Mouse (Mus musculus) lung, adult 2 months (tissue): ENCODE measurements at regions not wholly inside any gene's neighbourhood (a gene's known extent, or its start where the extent isn't known, plus 50 kb on each side); places are given as distances from the start of the nearest gene placed in this dataset.
"Not testable (repeated sequence)": the region's sequence is repeated elsewhere in the genome, so short reads cannot be mapped to it uniquely, and the experiment has no call there.

Source experiments
- DNase-seq: peaks from one replicate; pipeline ENCODE4 v3.0.0; 2022
- H3K4me1 ChIP-seq: fragments of 200-500 bp; 2 replicates; pipeline ENCODE4 v1.6.1; 2011; ENCODE audit warnings: low read length; ENCODE audit not compliant: control insufficient read depth, insufficient read depth
- H3K4me3 ChIP-seq: fragments of 200-500 bp; replicated peaks from 2 replicates; pipeline ENCODE3; 2011; ENCODE audit warnings: low read depth, mild to moderate bottlenecking, control low read depth, low read length; ENCODE audit errors: extremely low read depth
- CTCF ChIP-seq: fragments of 200-500 bp; IDR thresholded peaks from 2 replicates; pipeline ENCODE4 v1.5.1; 2011; ENCODE audit warnings: mild to moderate bottlenecking, low read length, control low read depth; ENCODE audit not compliant: insufficient read depth
- POLR2A ChIP-seq: fragments of 200-500 bp; IDR thresholded peaks from 2 replicates; pipeline ENCODE4 v1.6.1; 2011; ENCODE audit warnings: low read depth, mild to moderate bottlenecking, control low read depth, low read length, borderline replicate concordance; ENCODE audit errors: extremely low read depth
- WGBS: fragments of 180-500 bp; shearing (Covaris S2); methylation state at CpG from one replicate; pipeline ENCODE4 v1.1.7; 2018; 5-methylcytosine and 5-hydroxymethylcytosine counted together

GRCm38 (mm10) chr15:75326586-75326985, 58.4 kb downstream of the Ly6f start:
- no peak for TF ChIP-seq CTCF
- no peak for TF ChIP-seq POLR2A
- DNase-seq, result no peak
- Histone ChIP-seq H3K4me1 (no peaks in the 10 kb centered on the region), H3K4me3 (no peak overlapping the region)

- H3K4me1 ChIP-seq, result no peaks in the 10 kb centered on the region
- DNase-seq, result no peak
- TF ChIP-seq POLR2A (no peak), CTCF (no peak)
- H3K4me3 ChIP-seq, result no peak overlapping the region
- 69% methylated on average over 5 of the region's 5 CpGs for WGBS
Observed at GRCm38 (mm10) chr15:75356050-75356735, 88.0 kb downstream of the Ly6f start.

GRCm38 (mm10) chr15:75371618-75372017, 103.4 kb downstream of the Ly6f start:
- no peak for DNase-seq
- no peak overlapping the region for H3K4me3 ChIP-seq
- no peaks in the 10 kb centered on the region for H3K4me1 ChIP-seq
- WGBS, result 74% methylated on average over 4 of the region's 4 CpGs
- TF ChIP-seq CTCF, result no peak

GRCm38 (mm10) chr15:75376391-75377100, 108.3 kb downstream of the Ly6f start:
- no peak for TF ChIP-seq POLR2A
- TF ChIP-seq CTCF, result no peak
- H3K4me3 ChIP-seq, result no peak overlapping the region
- DNase-seq, result no peak
- no peaks in the 10 kb centered on the region for H3K4me1 ChIP-seq
- WGBS, result 74% methylated on average over 1 of the region's 1 CpGs

GRCm38 (mm10) chr15:75378136-75378535, 109.9 kb downstream of the Ly6f start:
- no peak for TF ChIP-seq POLR2A
- TF ChIP-seq CTCF, result no peak
- DNase-seq, result no peak
- Histone ChIP-seq H3K4me3 (no peak overlapping the region), H3K4me1 (no peaks in the 10 kb centered on the region)
- WGBS, result 65% methylated on average over 3 of the region's 3 CpGs

- DNase-seq, result no peak
- WGBS, result 80% methylated on average over 1 of the region's 1 CpGs
- no peak overlapping the region for H3K4me3 ChIP-seq
- TF ChIP-seq CTCF (0 out of 2 replicates have a peak, but pooled peaks have one; percentile 12), POLR2A (no peak)
- no peaks in the 10 kb centered on the region for H3K4me1 ChIP-seq
Observed at GRCm38 (mm10) chr15:75379867-75380266, 111.6 kb downstream of the Ly6f start.

GRCm38 (mm10) chr15:75382191-75382950, 114.2 kb downstream of the Ly6f start:
- TF ChIP-seq CTCF, result no peak
- no peak for TF ChIP-seq POLR2A
- 83% methylated on average over 5 of the region's 5 CpGs for WGBS
- DNase-seq, result no peak

GRCm38 (mm10) chr15:75392924-75393464, 124.8 kb downstream of the Ly6f start:
- not testable (repeated sequence) for H3K4me3 ChIP-seq, H3K4me1 ChIP-seq, DNase-seq
- 59% methylated on average over 7 of the region's 7 CpGs for WGBS

More at GRCm38 (mm10) chr15:75382191-75382950, 114.2 kb downstream of the Ly6f start:
- Histone ChIP-seq H3K4me1 (no peaks in the 10 kb centered on the region), H3K4me3 (no peak overlapping the region)

GRCm38 (mm10) chr15:75397276-75397675, 129.1 kb downstream of the Ly6f start:
- 90% methylated on average over 6 of the region's 6 CpGs for WGBS
- no peak for TF ChIP-seq CTCF
- TF ChIP-seq POLR2A, result no peak
- no peak overlapping the region for H3K4me3 ChIP-seq
- H3K4me1 ChIP-seq, result no peaks in the 10 kb centered on the region; the same call in 1 of the 2 replicates
- no peak for DNase-seq
